In the genomic region with DNA sequence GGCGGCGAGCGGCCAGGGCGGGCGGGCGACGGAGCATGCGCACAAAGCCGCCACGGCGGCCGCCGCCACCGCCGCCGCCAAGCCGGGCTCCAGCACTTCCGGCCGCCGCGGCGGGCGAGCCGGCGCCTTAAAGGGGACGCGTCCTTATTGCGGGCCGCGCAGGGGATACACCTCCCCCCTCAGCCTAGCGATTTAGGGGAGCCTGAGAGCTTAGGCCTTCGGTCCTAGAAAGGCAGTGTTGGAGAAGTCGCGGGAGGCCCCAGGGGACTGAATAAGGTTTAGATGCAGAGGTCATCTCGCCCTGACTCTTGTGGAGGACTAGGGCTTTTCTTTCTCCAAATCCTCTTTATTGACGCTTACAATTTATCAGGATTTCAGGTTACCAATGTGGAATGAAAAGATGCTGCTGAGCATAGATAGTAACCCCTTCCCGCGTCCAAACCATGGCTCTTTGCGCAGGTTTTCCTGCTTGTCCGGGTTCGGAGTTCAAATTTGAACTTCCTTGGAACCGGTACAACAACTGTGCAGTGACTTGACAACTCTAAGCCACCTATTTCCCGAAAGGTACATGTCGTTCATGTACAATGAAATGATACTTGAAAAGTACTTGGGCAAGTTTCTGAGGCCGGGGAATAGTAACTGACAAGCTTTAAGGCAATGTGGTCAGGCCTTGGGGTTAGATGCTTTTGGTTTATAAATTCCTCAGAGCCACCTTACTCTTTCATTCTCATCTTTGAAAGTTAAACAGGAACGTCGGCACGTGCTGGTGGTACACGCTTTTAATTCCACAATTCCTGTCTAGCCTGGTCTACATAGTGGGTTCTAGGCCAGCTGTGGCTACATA, we compare ENCODE assay signal across 7 mouse cellular contexts. TPM values are rescaled to one million over a fixed set of nuclear protein-coding genes. Genes with fewer than 3 reads are reported as not detected.
A peak's percentile ranks its signal among the peaks of the same experiment; 100 is the strongest.
DNase-seq lines count a peak whose midpoint lies in the region; ATAC-seq lines count a peak whose summit lies in the region.

A gene (minus strand): TSS at position 89 of the 844 bp plus-strand sequence.

- peak; percentile 92 for ATAC-seq in intestine, embryonic 15.5 days
- peak; percentile 93 for ATAC-seq in midbrain, embryonic 11.5 days (ENCODE audit: low FRiP score)

- H3K9ac ChIP-seq in intestine, embryonic 15.5 days: peak within 1 kb of the TSS; percentile 92
- H3K9ac ChIP-seq in midbrain, embryonic 11.5 days (ENCODE audit: low read length): peak within 1 kb of the TSS; percentile 89

- intact Hi-C loops in left cerebral cortex, postnatal 4 days (cut with DNase I): no loop called here

- H3K4me2 ChIP-seq in intestine, embryonic 15.5 days (replicated peaks): peak within 1 kb of the TSS; percentile 80
- H3K4me2 ChIP-seq in midbrain, embryonic 11.5 days: peak within 1 kb of the TSS; percentile 83

- peak; percentile 70 to 82 for DNase-seq in adrenal gland, adult 18-20 months (ENCODE audit: low spot score in 2 of 2)
- peak; percentile 94 for DNase-seq in embryo, embryonic 11 days
- peak; percentile 69 to 78 for DNase-seq in gastrocnemius, postnatal 4 days (ENCODE audit: low spot score in 2 of 2)
- DNase-seq in left cerebral cortex, postnatal 4 days: peak; percentile 84
- DNase-seq in midbrain, embryonic 11.5 days (ENCODE audit: low spot score, missing footprints): peak; percentile 97
- peak; percentile 74 for DNase-seq in skeletal muscle tissue, adult 2 months (ENCODE audit: low read depth, low spot score)

- peak within 1 kb of the TSS; percentile 93 for H3K27ac ChIP-seq in intestine, embryonic 15.5 days
- peak within 1 kb of the TSS; percentile 90 for H3K27ac ChIP-seq in midbrain, embryonic 11.5 days (ENCODE audit: low read depth, low read length)

- no peaks in the 10 kb centered on the region for H3K27me3 ChIP-seq in intestine, embryonic 15.5 days (replicated peaks)
- no peaks in the 10 kb centered on the region for H3K27me3 ChIP-seq in midbrain, embryonic 11.5 days (ENCODE audit: control insufficient read depth, insufficient read depth, low read length)

- no peaks in the 10 kb centered on the region for H3K36me3 ChIP-seq in intestine, embryonic 15.5 days
- no peaks in the 10 kb centered on the region for H3K36me3 ChIP-seq in midbrain, embryonic 11.5 days (ENCODE audit: control insufficient read depth, insufficient read depth, low read length)

- H3K4me1 ChIP-seq in intestine, embryonic 15.5 days (replicated peaks): peaks cover 9% of the 10 kb centered on the region
- H3K4me1 ChIP-seq in midbrain, embryonic 11.5 days (ENCODE audit: control insufficient read depth, insufficient read depth, low read length): peaks cover 19% of the 10 kb centered on the region

- H3K9me3 ChIP-seq in intestine, embryonic 15.5 days: no peaks in the 10 kb centered on the region
- no peaks in the 10 kb centered on the region for H3K9me3 ChIP-seq in midbrain, embryonic 11.5 days (ENCODE audit: control insufficient read depth, low read length)

- H3K4me3 ChIP-seq in intestine, embryonic 15.5 days (replicated peaks): peak within 1 kb of the TSS; percentile 73
- H3K4me3 ChIP-seq in midbrain, embryonic 11.5 days (ENCODE audit: low read depth, low read length): peak within 1 kb of the TSS; percentile 91

- WGBS in intestine, embryonic 15.5 days: 11% methylated on average over 44 of the region's 49 CpGs
- 18% methylated on average over 38 of the region's 49 CpGs for WGBS in midbrain, embryonic 11.5 days

RNA-seq across cellular contexts. Expression of the gene that starts here (rescaled TPM):
- 10 to 100 TPM; 15.7 to 18.0 TPM for total RNA-seq in adrenal gland, adult 18-20 months (2021)
- total RNA-seq in gastrocnemius, postnatal 4 days (2021): 10 to 100 TPM; 18.7 to 19.5 TPM
- 27.8 and 31.3 TPM in 2 replicates for polyA plus RNA-seq in intestine, embryonic 15.5 days (2015; fragmentation: Nextera tagmentation; extraction: Ambion mirVana)
- total RNA-seq in left cerebral cortex, postnatal 4 days (2021): 10 to 100 TPM; 35.2 to 36.0 TPM
- 37.0 and 39.6 TPM in 2 replicates for polyA plus RNA-seq in midbrain, embryonic 11.5 days (2014; fragmentation: Nextera tagmentation; extraction: Ambion mirVana)

Comparison
In these comparisons a context has a peak if more than half of its experiments do, and no peak if none do; other contexts are left out.
1. Peak in every context shown above with its lines: DNase-seq, ATAC-seq, H3K4me3 ChIP-seq and H3K27ac ChIP-seq.